Mouse (Mus musculus) heart, postnatal 10 days (tissue): Measurements from ENCODE around the gene 5430427O19Rik. TPM values are rescaled to one million over a fixed set of nuclear protein-coding genes. Genes with fewer than 3 reads are reported as not detected.

ENCODE experiments used
- DNase-seq, 2 experiments: peaks; one replicate each; pipeline ENCODE4 v3.0.0; 2021
- intact Hi-C: fragments of 180-260 bp; cut with DNase I; formaldehyde crosslinking; loops from one replicate; pipeline ENCODE4 v1.15.1; 2025
- total RNA-seq, 2 experiments: library from RNA; stranded (reverse); gene quantifications; 2 replicates each; pipeline ENCODE4 v1.2.3; 2021

Gene 5430427O19Rik
- under 1 TPM in 1 of 2 experiments, not detected in 1; 0.17 TPM for total RNA-seq

DNA sequence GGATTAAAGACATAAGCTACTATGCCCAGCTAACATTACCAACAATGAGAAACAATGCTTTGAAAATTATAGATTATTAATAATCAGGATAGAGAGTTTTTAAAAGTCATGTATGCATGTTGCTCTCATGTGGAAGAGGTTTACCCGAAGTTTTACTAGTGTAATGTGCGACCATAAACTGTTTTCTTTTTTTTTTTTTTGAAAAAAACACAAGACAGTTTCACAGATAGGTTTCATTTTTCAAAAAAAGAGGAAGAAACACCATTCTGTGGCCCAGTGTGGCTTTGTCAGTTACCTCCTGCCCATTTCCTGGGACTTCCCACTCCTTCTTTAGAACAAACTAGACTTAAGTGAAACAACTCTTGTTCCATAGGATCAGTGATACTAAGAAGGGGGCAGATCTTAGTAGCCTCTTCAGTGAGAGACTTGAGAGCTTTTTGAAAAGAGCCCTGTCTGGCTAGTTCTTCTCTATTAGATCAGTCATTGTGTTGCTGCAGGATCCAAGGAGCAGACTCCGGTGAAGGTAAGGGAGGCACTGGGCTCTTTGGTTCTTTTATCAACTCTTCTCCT, at the start of gene 5430427O19Rik:
5430427O19Rik (plus strand) TSS at position 441 of the 570 bp plus-strand sequence.
- intact Hi-C loops: no loop called here
- no peak for DNase-seq

DNA sequence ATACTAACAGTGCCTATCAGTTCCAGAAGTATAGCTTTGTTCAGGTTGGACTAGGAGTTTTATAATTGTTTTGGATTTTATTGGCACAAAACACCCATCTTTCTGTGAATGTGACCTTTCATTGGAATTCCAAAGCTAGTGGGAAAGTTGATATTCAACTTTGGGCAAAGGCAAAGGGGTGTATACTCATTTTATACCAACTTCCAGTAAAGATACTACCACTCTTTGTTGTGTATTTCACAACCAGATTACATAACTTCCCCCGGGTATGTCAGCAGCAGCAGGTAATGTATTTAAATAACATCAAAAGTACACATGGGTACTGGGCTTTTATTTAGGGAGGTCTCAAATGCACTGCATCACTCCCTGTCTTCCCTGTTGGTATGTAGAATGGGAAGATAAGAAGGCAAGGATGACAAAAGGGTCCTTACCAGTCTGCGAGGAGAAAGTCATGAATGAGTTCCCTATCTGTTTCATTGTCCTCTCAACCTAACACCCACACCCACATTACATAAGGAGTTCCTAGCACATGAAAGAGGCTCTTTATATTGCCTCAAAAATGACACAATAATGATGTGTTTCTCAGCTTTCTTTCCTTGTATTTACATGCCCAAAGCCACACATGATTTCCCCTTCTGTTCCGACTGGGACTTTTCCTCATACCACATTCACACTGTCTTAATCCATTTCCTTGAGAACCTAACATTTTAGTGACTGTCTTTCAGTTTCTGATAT, 42.3 kb upstream of the 5430427O19Rik start:
- intact Hi-C loops: no loop called here

DNA sequence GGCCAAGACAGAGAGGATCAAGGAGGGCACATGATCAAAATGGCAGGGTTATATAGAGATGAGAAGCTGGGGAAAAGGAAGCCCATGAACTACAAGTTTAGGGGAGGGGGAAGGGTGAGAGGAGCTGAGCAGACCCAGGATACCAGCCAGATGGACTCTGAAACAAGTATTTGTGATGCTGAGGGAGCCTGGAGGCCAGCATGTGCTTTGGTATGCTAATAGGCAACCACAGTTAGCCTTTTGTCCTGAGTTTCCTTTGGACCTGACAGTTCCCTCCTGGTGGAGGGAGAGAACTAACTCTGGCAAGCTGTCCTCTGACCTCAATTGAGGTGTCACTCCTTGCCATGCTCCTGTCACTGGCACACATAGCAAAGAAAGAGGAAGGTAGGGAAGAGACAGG, 41.2 kb upstream of the 5430427O19Rik start:
- intact Hi-C loops: no loop called here
- DNase-seq: no peak

More for the DNA sequence above, 42.3 kb upstream of the 5430427O19Rik start:
- no peak for DNase-seq

GRCm38 (mm10) chrX:85839174-85839573, 31.0 kb upstream of the 5430427O19Rik start:
- no peak for DNase-seq
- intact Hi-C loops: no loop called here

DNA sequence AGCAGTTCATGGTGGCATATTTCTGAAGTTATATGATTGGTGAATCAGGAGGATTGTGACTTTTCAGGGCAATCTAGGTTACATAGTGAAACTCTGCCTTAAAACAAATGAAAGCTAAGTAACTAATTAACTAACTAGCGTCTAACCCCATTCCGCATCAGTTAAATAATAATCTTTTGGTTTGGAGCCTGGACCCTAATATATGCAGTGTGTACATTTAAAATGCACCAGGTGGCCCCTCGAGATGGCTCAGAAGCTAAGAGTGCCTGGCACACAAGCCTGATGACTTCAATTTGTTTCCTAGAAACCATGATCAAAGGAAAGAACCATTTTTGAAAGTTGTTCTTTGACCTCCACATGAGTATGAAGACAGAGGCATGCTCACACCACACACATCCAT, 14.2 kb upstream of the 5430427O19Rik start:
- DNase-seq: no peak
- intact Hi-C loops: no loop called here

GRCm38 (mm10) chrX:85857169-85857568, 13.0 kb upstream of the 5430427O19Rik start:
- intact Hi-C loops: no loop called here
- DNase-seq: no peak

GRCm38 (mm10) chrX:85868079-85868478, 2.1 kb upstream of the 5430427O19Rik start:
- no peak for DNase-seq
- intact Hi-C loops: no loop called here

DNA sequence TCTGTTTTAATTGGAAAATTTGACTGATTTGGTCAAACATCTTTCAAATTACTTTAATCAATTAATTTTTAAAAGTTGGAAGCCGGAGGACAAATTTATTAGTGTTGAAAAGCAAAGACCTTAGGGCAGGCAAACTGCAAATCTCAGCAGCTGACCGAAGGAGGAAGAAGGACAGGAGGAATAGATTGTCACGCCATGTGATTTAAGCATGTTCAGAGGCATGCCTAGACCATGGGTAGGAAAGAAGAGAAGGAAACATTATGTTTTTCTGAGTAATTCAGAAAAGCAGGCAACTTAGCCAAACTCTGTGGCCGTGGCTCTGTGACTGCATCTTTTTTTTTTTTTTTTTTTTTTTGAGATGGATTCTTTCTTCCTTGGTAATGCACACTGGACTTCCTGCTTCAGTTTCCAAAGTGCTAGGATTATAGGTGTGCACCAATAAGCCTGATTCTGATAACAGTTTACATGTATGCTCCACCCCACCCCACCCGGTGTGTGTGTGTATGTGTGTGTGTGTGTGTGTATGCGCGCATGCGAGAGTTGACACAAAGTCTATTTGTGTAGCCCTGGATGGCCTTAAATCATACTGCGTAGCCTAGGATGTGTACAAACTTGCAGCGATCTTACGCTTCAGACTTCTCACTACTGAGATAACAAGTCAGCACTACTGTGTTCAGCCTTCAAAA, 1.4 kb downstream of the 5430427O19Rik start:
- intact Hi-C loops: no loop called here
- no peak for DNase-seq

GRCm38 (mm10) chrX:85874367-85874766, 4.2 kb downstream of the 5430427O19Rik start:
- DNase-seq: no peak
- intact Hi-C loops: no loop called here

DNA sequence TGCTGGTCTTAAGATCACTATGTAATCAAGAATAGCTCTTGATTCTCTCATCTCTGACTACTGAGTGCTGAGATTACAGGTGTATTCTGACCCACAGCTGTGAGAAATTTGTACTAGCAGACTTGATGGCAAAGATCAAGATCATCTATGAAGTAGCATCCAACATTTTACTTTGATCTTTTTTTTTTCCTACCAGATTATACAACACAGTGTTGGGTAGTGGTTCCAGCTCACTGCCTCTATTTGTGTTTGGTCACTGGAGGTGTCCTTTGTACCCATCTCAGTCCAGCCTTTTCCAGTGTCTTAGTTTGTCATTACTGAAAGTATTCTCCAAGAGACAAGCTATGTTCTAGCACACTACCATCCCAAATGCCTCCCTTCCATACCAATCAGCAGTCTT, 5.8 kb downstream of the 5430427O19Rik start:
- intact Hi-C loops: no loop called here
- DNase-seq: no peak

GRCm38 (mm10) chrX:85877747-85878146, 7.6 kb downstream of the 5430427O19Rik start:
- intact Hi-C loops: loop anchor here (2.0 kb wide), 1 partner anchor 201 kb away; no protein-coding TSS in a partner anchor
- no peak for DNase-seq

- DNase-seq: no peak
- intact Hi-C loops: loop anchor here (2.0 kb wide), 1 partner anchor 201 kb away; no protein-coding TSS in a partner anchor
Measured at GRCm38 (mm10) chrX:85878293-85878692, 8.1 kb downstream of the 5430427O19Rik start.

DNA sequence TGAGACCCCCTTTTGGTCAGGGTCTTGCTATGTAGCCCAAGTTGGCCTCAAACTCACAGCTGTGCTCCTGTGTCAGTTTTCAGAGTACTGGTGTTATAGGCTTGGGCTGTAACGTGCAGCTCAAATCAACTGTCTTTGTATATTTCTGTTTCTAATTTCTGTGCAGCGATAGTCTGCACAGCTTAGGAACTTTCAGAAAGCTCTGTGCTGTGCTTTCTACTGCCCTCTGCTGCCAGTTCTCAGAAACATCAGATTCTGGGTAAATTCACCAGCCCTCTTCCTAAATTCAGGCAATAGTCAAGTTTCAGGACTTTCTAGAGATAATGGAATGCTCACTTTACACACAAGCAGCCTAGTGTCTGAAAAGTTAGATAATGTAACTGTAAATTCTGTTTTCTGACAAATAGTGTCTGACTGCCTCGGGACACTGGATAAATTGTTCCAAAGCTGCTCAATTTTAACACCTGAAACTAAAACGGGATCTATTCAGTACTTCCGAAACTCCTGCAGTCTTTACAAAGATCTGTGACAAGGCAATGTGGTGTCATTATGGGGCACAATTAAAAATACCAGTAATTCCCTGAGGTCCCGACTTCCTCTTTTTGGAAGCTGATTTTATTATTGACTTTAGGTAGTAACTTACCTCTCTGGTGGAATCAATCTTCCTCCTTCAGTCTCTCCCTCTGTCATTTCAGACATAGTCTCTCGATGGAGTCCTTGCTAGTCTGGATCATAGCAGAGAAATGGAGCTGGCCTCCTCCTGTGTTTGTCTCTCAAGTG, 9.2 kb downstream of the 5430427O19Rik start:
- DNase-seq: peak; percentile 29 to 50
- intact Hi-C loops: loop anchor here (2.0 kb wide), 1 partner anchor 203 kb away; no protein-coding TSS in a partner anchor

DNA sequence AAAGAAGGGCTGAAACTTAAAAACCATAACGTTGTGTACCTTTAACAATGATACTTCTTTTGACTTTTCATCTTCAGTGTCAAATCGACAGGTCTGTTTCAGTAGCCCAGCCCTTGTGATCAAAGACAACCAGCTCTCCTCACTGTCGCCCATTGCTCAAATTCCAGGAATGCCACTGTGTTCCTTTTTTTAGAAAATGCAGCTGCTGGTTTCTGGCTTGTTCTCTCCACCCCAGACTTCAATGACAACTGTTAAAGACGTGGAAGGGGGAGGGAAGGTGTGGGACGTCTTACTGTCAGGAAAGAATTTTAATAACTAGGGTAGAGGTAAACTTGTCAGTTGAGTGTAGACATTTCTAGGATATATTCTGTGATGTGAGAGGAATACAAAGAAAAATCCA, 16.5 kb downstream of the 5430427O19Rik start:
- intact Hi-C loops: loop anchor here (5.0 kb wide), 1 partner anchor 109 kb away; the partner anchor contains the start of gene Gk

GRCm38 (mm10) chrX:85901195-85901594, 31.0 kb downstream of the 5430427O19Rik start:
- DNase-seq: no peak
- intact Hi-C loops: no loop called here

More for the DNA sequence above, 16.5 kb downstream of the 5430427O19Rik start:
- peak; percentile 31 to 45 for DNase-seq

GRCm38 (mm10) chrX:85919034-85919433, 48.9 kb downstream of the 5430427O19Rik start:
- peak; percentile 8 to 55 for DNase-seq
- intact Hi-C loops: loop anchor here (1.0 to 5.0 kb wide), 2 partner anchors 202 to 242 kb away; no protein-coding TSS in a partner anchor

DNA sequence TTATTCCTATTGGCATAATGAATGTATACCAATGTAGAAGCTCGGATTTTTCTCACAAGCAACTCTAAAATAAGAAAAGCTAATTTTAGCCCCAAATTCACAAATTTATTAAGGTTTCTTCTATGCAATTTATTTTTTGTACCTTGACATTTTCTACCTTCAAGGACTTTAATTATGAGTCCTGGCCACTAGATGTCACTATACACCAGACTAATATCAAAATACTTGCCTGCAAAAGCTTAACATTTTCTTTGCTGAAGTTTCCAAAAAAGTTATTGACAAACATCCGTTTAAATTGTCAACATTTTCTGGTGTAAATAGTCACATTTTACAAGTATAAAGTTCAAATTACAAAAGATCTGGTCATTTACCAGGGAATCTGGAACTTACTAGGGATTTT, 62.8 kb downstream of the 5430427O19Rik start:
- intact Hi-C loops: loop anchor here (10.0 kb wide), 1 partner anchor 402 kb away; no protein-coding TSS in a partner anchor
- peak in 1 of 2 experiments; percentile 3 for DNase-seq
